Mouse (Mus musculus): ENCODE measurements around the gene Ctbp1.

- TF ChIP-seq POLR2A (IDR thresholded peaks at IDR 0.05; ENCODE audit: control insufficient read depth, low read depth, low read length) (no peak), CTCF (IDR thresholded peaks at IDR 0.05; ENCODE audit: control insufficient read depth, insufficient read depth, insufficient replicate concordance, low read depth, low read length) (no peak)
These were observed 36.1 kb upstream of the Ctbp1 start for GRCm38 (mm10) chr5:33310704-33311462.
